Mouse (Mus musculus) layer of hippocampus, adult 11-12 months (tissue): ENCODE measurements around the gene Terb1.

Experiments used
- DNase-seq: peaks from one replicate; pipeline ENCODE4 v3.0.0; 2022; ENCODE audit warnings: low spot score

The Terb1 gene

DNA sequence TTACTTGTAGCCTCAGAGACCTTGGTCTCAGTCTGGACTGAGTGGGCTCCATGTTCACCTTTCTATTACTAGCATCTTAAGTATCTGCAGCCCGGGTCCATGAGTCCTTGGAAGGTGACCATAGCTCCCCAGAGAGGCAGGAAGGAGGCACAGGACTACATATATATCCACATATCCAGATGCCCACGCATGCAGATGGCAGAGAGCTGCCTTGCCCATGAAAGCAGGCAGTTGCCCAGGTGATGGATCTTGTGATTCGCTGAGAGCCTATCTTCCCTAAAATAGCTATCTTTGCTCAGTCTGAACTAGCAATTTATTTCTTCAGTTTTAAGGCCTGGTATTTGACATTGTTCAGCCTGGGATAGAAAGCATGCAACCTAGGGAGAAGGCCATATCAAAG is 98.2 kb downstream of the Terb1 start:
- DNase-seq = peak; percentile 69

DNA sequence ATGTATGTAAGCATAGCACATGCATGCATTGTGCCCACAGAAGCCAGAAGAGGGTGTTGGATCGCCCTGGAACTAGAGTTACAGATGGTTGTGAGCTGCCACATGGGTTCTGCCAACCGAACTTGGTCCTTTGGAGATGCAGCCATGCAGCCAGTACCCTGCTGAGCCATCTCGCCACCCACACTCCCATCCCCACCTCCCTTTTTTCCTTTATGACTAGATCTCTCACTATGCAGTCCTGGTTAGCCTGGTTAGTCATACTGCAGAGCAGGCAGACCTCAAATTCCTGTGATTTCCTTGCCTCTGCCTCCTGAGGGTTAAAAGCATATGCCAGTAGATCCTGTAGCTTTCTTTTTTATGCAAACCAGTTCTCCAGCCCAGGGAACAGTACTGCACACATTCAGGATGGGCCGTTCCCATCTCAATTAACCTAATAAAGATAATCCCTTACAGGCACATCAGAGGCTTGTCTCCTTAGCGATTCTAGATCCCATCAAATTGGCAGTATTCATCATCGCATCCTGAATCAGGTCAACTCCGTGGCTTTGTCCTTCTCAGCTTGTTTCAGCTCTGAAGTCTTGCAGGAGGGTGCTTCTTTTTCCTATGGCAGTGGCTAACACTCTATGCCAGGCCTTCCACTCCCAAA is 99.0 kb downstream of the Terb1 start:
- DNase-seq = no peak

DNA sequence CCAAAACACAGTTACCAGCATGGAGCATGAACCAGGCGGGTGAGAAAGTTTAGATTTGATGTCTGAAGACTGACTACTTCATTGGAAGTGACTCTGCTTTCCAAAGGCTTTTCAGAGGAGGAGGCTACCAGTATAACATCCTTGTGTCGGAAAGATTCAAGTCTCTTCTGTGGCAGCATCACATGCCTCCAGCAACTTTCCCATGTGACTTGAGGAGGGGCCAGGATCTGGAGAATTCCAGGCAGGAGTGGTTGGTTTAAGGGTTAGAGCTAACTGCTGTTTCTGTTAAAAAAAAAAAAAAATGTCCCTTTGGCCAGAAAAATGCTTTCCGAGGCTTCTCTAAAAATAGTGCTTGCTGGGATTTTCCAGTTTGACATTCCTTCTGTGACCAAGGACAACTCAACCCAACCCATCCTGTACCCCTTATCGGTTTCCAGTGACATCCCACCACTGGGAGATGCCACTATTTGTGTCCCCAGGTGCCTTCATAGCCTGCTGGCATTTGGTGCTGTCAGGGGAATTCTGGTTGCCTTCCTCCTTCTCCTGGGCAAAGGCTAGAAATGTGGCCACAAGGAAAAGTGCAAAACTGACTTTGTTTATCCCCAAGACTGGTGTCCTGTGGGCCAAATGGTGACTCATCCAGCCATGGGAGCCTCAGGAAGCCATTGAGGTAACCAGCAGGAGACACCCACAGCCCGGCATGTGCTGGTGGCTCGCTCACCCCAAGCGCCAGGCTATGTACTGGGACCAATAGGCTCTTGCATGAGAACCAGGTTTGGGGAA is 101.2 kb downstream of the Terb1 start:
- no peak for DNase-seq

DNA sequence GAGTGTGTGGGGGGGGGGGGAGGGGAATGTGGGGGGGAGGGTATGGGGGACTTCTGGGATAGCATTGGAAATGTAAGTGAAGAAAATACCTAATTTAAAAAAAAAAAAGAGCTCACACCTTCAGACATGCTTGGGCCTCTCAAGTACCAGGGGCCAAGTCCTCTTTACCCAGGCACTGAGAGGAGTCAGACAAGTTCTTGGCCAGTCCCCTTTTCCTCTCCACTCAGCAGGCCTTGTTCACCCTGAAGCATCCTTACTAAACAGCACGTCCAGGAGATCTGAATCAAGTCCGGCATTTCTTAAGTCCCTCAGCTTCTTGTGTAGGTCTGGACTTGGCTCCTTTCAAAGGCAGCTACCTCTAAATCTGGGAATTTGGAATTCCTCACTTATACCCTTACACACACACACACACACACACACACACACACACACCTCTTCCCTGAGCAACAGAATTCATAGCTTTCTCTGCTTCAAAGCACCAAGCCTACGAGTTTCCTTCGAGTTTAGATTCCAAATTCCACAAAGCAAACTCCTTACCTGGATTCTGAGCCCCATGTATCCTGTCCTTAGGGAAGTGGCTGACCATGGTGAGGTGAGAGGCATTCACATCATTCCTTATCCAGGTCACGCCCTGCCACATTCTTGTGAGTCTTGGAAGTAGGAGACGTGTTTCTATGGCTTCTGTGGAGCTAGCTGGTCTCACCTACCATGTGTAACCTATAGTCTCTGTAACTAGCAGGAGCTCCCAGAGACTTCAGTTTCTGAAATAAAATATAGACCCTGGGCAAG is 103.2 kb downstream of the Terb1 start:
- DNase-seq = no peak

DNA sequence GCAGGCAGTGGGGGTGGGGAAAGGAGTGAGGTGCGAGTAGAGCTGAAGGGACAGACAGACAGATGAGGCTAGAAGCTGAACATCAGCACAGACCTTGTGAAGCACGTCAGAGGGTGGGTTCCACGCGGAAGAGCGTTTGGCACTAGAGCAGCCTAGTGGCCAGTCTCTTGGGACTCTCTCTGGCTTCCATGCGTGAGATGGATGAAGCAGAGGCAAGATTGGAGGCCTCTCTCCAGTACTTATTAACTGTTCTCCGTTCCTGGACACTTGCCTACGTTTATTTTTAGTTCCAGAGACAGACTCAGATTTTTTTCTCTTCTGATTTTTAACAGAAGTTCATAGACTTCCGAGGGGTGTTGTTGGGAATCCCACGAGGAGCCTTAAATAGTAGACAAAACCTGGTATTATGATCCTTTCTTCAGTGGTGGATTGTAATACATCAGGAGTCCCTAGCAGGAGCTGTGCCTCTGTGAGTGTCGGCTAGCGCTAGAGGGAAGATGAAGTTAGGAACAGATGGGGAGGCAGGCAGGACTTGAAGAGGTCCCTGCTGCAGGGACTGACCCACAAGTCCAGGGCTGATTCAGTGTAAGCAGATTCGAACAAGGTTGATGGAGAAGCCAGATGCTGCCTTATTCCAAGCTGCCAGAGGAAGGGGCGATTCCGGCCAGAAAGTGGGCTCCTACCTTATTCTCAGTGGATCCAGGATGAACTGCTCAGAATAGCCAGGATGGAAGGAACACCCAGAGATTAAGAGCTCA is 104.1 kb downstream of the Terb1 start:
- DNase-seq = no peak

DNA sequence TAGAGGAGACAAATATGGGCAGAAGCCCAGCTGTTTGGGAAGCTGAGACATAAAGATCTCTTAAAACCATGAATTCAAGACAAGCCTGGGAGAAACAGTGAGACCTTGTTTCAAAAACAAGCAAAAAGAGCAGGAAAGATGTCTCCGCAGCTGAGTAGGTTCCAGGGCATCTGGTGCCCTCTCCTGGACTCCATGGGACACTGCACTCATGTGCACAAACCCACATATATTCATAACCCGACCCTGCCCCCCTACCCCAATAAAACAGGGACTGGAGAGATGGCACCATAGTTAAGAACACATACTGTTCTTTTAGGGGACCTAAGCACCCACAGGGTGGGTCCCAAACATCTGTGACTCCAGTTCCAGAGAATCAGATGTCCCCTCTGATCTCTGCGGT is 106.1 kb downstream of the Terb1 start:
- no peak for DNase-seq
